In the genomic region with DNA sequence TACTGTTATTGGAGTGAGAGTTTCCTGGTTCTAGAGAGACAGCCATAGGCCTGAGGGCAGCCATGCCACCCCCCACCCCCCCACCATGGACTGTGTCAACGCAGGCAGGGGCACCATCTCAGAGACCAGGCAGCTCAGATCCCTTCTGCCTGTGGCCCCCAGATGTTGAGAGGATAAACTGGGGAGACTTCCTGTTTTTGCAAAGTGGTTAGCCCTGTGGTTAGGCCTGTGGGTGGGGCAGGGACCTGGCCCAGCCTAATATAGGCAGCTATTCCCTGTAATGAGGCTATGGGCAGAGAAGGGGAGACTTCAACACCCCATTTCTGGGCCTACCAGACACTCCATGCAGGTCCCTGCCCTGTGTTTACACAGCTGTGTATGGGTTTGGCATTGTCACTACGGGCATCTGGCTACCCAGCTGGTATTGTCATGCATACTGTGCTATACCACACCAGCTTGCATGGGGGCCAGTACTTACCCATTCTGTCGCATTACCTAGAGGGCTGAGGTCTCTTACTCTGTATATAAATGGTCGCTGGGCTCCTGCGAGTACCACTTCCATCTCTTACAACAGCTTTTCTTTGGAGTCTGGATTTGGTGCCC, we compare ENCODE assay signal across 17 mouse cellular contexts. TPM values are rescaled to one million over a fixed set of nuclear protein-coding genes. Genes with fewer than 3 reads are reported as not detected.
A peak's percentile ranks its signal among the peaks of the same experiment; 100 is the strongest.
DNase-seq lines count a peak whose midpoint lies in the region; ATAC-seq lines count a peak whose summit lies in the region.
"Not testable (repeated sequence)": the region's sequence is repeated elsewhere in the genome, so short reads cannot be mapped to it uniquely, and the experiment has no call there.
"Had no signal": no experiment of that assay in that cellular context is flagged by ENCODE, and none has a peak within 500 bp of the region (broad histone marks: within the 10 kb centered on the region; RNA-seq: fewer than 3 reads in every experiment).

No protein-coding gene starts in this region.

- not testable (repeated sequence) for H3K36me3 ChIP-seq in embryonic facial prominence, embryonic 11.5 days (replicated peaks; ENCODE audit: control insufficient read depth, insufficient read depth, low read depth, low read length); hindbrain, embryonic 11.5 days (ENCODE audit: control insufficient read depth, insufficient read depth, low read length); limb, embryonic 12.5 days; lung, embryonic 15.5 days; midbrain, embryonic 13.5 days

- H3K9ac ChIP-seq in embryonic facial prominence, embryonic 11.5 days (replicated peaks; ENCODE audit: low read length); hindbrain, embryonic 11.5 days (ENCODE audit: low read depth, low read length); limb, embryonic 12.5 days (replicated peaks); lung, embryonic 15.5 days; midbrain, embryonic 13.5 days (replicated peaks): not testable (repeated sequence)

- not testable (repeated sequence) for H3K27ac ChIP-seq in embryonic facial prominence, embryonic 11.5 days (replicated peaks; ENCODE audit: low read depth, low read length); hindbrain, embryonic 11.5 days (ENCODE audit: low read depth, low read length); limb, embryonic 12.5 days; lung, embryonic 15.5 days; midbrain, embryonic 13.5 days

- not testable (repeated sequence) for H3K4me1 ChIP-seq in embryonic facial prominence, embryonic 11.5 days (ENCODE audit: control insufficient read depth, insufficient read depth, low read length); hindbrain, embryonic 11.5 days (replicated peaks; ENCODE audit: control insufficient read depth, insufficient read depth, low read length); limb, embryonic 12.5 days (replicated peaks); lung, embryonic 15.5 days; midbrain, embryonic 13.5 days (replicated peaks)

- ATAC-seq in embryonic facial prominence, embryonic 11.5 days (replicated peaks; ENCODE audit: insufficient number of reproducible peaks, low FRiP score, low TSS enrichment, low read depth): 0 out of 2 replicates have a peak, but pooled peaks have one; percentile 29
- peak; percentile 45; the same call in 1 of the 2 replicates for ATAC-seq in hindbrain, embryonic 11.5 days (ENCODE audit: low FRiP score)
- ATAC-seq in limb, embryonic 12.5 days (ENCODE audit: insufficient number of reproducible peaks, insufficient read depth, low FRiP score, low TSS enrichment, low read depth): peak; percentile 20; the same call in 1 of the 2 replicates
- peak; percentile 42 for ATAC-seq in lung, embryonic 15.5 days (ENCODE audit: borderline replicate concordance, extremely low read depth, low FRiP score, low TSS enrichment)
- peak; percentile 43; the same call in 1 of the 2 replicates for ATAC-seq in midbrain, embryonic 13.5 days
- peak; percentile 92 for ATAC-seq in neutrophil, adult 5-6 weeks (ENCODE audit: extremely low read depth, insufficient number of reproducible peaks, low FRiP score, poor library complexity, severe bottlenecking)

- H3K9me3 ChIP-seq in embryonic facial prominence, embryonic 11.5 days (replicated peaks; ENCODE audit: control insufficient read depth, low read length); hindbrain, embryonic 11.5 days (ENCODE audit: control insufficient read depth, low read length); limb, embryonic 12.5 days; lung, embryonic 15.5 days; midbrain, embryonic 13.5 days: not testable (repeated sequence)

- not testable (repeated sequence) for H3K27me3 ChIP-seq in embryonic facial prominence, embryonic 11.5 days (ENCODE audit: control insufficient read depth, insufficient read depth, low read length); hindbrain, embryonic 11.5 days (ENCODE audit: control insufficient read depth, insufficient read depth, low read length); limb, embryonic 12.5 days; lung, embryonic 15.5 days; midbrain, embryonic 13.5 days

- not testable (repeated sequence) for H3K4me2 ChIP-seq in embryonic facial prominence, embryonic 11.5 days (ENCODE audit: low read depth, low read length); hindbrain, embryonic 11.5 days (replicated peaks; ENCODE audit: low read depth, low read length); limb, embryonic 12.5 days; lung, embryonic 15.5 days; midbrain, embryonic 13.5 days (replicated peaks)

- 86% methylated on average over 5 of the region's 5 CpGs for WGBS in embryonic facial prominence, embryonic 11.5 days
- WGBS in hindbrain, embryonic 11.5 days: 78% methylated on average over 5 of the region's 5 CpGs
- 85% methylated on average over 5 of the region's 5 CpGs for WGBS in limb, embryonic 12.5 days
- 72% methylated on average over 5 of the region's 5 CpGs for WGBS in lung, embryonic 15.5 days
- 89% methylated on average over 5 of the region's 5 CpGs for WGBS in midbrain, embryonic 13.5 days

- peak; percentile 21 for DNase-seq in CD4-positive, CD25-positive, alpha-beta regulatory T cell, adult 2 months (ENCODE audit: low read depth, low spot score)
- DNase-seq in embryonic facial prominence, embryonic 11.5 days (ENCODE audit: low spot score); hindbrain, embryonic 11.5 days (ENCODE audit: low spot score): not testable (repeated sequence)
- peak; percentile 9 to 36 for DNase-seq in thymus, postnatal 10 days (ENCODE audit: low spot score in 2 of 2)

- not testable (repeated sequence) for H3K4me3 ChIP-seq in embryonic facial prominence, embryonic 11.5 days (ENCODE audit: low read depth, low read length); hindbrain, embryonic 11.5 days (ENCODE audit: low read depth, low read length); limb, embryonic 12.5 days (replicated peaks); lung, embryonic 15.5 days; midbrain, embryonic 13.5 days (replicated peaks)

RNA-seq across cellular contexts. Expression of a gene that starts 12.2 kb away (rescaled TPM):
- 34.2 and 35.3 TPM in 2 replicates for polyA plus RNA-seq in embryonic facial prominence, embryonic 11.5 days (2014; fragmentation: Nextera tagmentation; extraction: Ambion mirVana)
- 24.0 and 26.6 TPM in 2 replicates for polyA plus RNA-seq in hindbrain, embryonic 11.5 days (2014; fragmentation: Nextera tagmentation; extraction: Ambion mirVana)
- polyA plus RNA-seq in limb, embryonic 12.5 days (2016; fragmentation: Nextera tagmentation; extraction: Ambion mirVana): 29.8 and 32.9 TPM in 2 replicates
- 26.2 and 29.4 TPM in 2 replicates for polyA plus RNA-seq in lung, embryonic 15.5 days (2015; fragmentation: Nextera tagmentation; extraction: Ambion mirVana)
- polyA plus RNA-seq in midbrain, embryonic 13.5 days (2015; fragmentation: Nextera tagmentation; extraction: Ambion mirVana): 11.5 TPM in 2 replicates
- total RNA-seq in neutrophil, adult 5-6 weeks (2017): 57.2 and 68.2 TPM in 2 replicates

RNA-seq across cellular contexts. Expression of a gene that starts 52.2 kb away (rescaled TPM):
- 0.20 and 0.22 TPM in 2 replicates for polyA plus RNA-seq in embryonic facial prominence, embryonic 11.5 days (2014; fragmentation: Nextera tagmentation; extraction: Ambion mirVana)
- 0.12 TPM in 1 of 2 replicates, not detected in the other for polyA plus RNA-seq in hindbrain, embryonic 11.5 days (2014; fragmentation: Nextera tagmentation; extraction: Ambion mirVana)
- 0.05 TPM in 2 replicates for polyA plus RNA-seq in limb, embryonic 12.5 days (2016; fragmentation: Nextera tagmentation; extraction: Ambion mirVana)
- not detected in 2 replicates for polyA plus RNA-seq in lung, embryonic 15.5 days (2015; fragmentation: Nextera tagmentation; extraction: Ambion mirVana)
- 0.12 and 0.30 TPM in 2 replicates for polyA plus RNA-seq in midbrain, embryonic 13.5 days (2015; fragmentation: Nextera tagmentation; extraction: Ambion mirVana)
- not detected in 2 replicates for total RNA-seq in neutrophil, adult 5-6 weeks (2017)
- total RNA-seq: adrenal gland, adult 8-10 months; gastrocnemius, postnatal 25 days; layer of hippocampus, postnatal 14 days had no signal
- polyA plus RNA-seq: C2C12; forebrain, embryonic 14.5 days; heart, embryonic 10.5 days; large intestine, adult 2 months; lung, postnatal 0 days; neural tube, embryonic 11.5 days had no signal

Comparison
In these comparisons a context has a peak if more than half of its experiments do, and no peak if none do; other contexts are left out.
1. ATAC-seq: peak in every context shown above with its lines; median percentile 92 in neutrophil, adult 5-6 weeks; 45 in hindbrain, embryonic 11.5 days; 43 in midbrain, embryonic 13.5 days; 42 in lung, embryonic 15.5 days; 29 in embryonic facial prominence, embryonic 11.5 days; 20 in limb, embryonic 12.5 days.